Mouse (Mus musculus): ENCODE results near the gene Ganab.

Ganab gene

GRCm38 (mm10) chr19:8929224-8930088, 31.6 kb downstream of the Ganab start, which contains the start of the genes Rom1 and Eml3:
Gene Rom1, minus strand, starts transcription at chr19:8929356.
Gene Eml3, plus strand, starts transcription at chr19:8929552.
- peak; percentile 84 for DNase-seq (ENCODE audit: low read depth)

GRCm38 (mm10) chr19:8930117-8930516, 32.2 kb downstream of the Ganab start:
- no peak for DNase-seq (ENCODE audit: low read depth)

- DNase-seq (ENCODE audit: low read depth) = no peak
These were observed 32.9 kb downstream of the Ganab start for GRCm38 (mm10) chr19:8930771-8931170.

- DNase-seq (ENCODE audit: low read depth) = no peak
These were observed 38.9 kb downstream of the Ganab start for GRCm38 (mm10) chr19:8936736-8937135.

GRCm38 (mm10) chr19:8940526-8941133, 42.8 kb downstream of the Ganab start:
- DNase-seq (ENCODE audit: low read depth) = no peak

GRCm38 (mm10) chr19:8941136-8941514, 43.3 kb downstream of the Ganab start:
- DNase-seq (ENCODE audit: low read depth) = no peak

- peak; percentile 98 for DNase-seq (ENCODE audit: low read depth)
These were observed 43.8 kb downstream of the Ganab start, which contains the start of gene Mta2 for GRCm38 (mm10) chr19:8941515-8942217. Gene Mta2, plus strand, starts transcription at chr19:8941875.

GRCm38 (mm10) chr19:8942276-8942964, 44.5 kb downstream of the Ganab start:
- no peak for DNase-seq (ENCODE audit: low read depth)

- DNase-seq (ENCODE audit: low read depth) = no peak
These were observed 45.2 kb downstream of the Ganab start for GRCm38 (mm10) chr19:8943047-8943446.

GRCm38 (mm10) chr19:8944062-8944461, 46.2 kb downstream of the Ganab start:
- no peak for DNase-seq (ENCODE audit: low read depth)

- peak; percentile 73 for DNase-seq (ENCODE audit: low read depth)
These were observed 46.9 kb downstream of the Ganab start for GRCm38 (mm10) chr19:8944750-8945149.

- DNase-seq (ENCODE audit: low read depth) = no peak
These were observed 47.4 kb downstream of the Ganab start for GRCm38 (mm10) chr19:8945251-8945650.

- no peak for DNase-seq (ENCODE audit: low read depth)
These were observed 49.1 kb downstream of the Ganab start for GRCm38 (mm10) chr19:8946929-8947328.

- DNase-seq (ENCODE audit: low read depth) = no peak
These were observed 52.3 kb downstream of the Ganab start for GRCm38 (mm10) chr19:8950190-8950589.

GRCm38 (mm10) chr19:8952241-8952640, 54.4 kb downstream of the Ganab start:
- no peak for DNase-seq (ENCODE audit: low read depth)

GRCm38 (mm10) chr19:8953135-8954039, 55.5 kb downstream of the Ganab start, which contains the start of gene Tut1:
Gene Tut1, plus strand, starts transcription at chr19:8953847.
- peak; percentile 97 for DNase-seq (ENCODE audit: low read depth)

- DNase-seq (ENCODE audit: low read depth) = peak; percentile 44
These were observed 56.3 kb downstream of the Ganab start for GRCm38 (mm10) chr19:8954171-8954570.

GRCm38 (mm10) chr19:8962256-8962655, 64.4 kb downstream of the Ganab start:
- no peak for DNase-seq (ENCODE audit: low read depth)

- no peak for DNase-seq (ENCODE audit: low read depth)
These were observed 67.2 kb downstream of the Ganab start for GRCm38 (mm10) chr19:8965075-8965474.

GRCm38 (mm10) chr19:8965771-8966170, 67.9 kb downstream of the Ganab start:
- DNase-seq (ENCODE audit: low read depth) = no peak

GRCm38 (mm10) chr19:8966198-8966589, 68.3 kb downstream of the Ganab start:
- DNase-seq (ENCODE audit: low read depth) = no peak

Data from naive thymus-derived CD4-positive, alpha-beta T cell, adult 2 months (primary cell).